Mouse (Mus musculus): Measurements from ENCODE around the gene Samd4b.

DNA sequence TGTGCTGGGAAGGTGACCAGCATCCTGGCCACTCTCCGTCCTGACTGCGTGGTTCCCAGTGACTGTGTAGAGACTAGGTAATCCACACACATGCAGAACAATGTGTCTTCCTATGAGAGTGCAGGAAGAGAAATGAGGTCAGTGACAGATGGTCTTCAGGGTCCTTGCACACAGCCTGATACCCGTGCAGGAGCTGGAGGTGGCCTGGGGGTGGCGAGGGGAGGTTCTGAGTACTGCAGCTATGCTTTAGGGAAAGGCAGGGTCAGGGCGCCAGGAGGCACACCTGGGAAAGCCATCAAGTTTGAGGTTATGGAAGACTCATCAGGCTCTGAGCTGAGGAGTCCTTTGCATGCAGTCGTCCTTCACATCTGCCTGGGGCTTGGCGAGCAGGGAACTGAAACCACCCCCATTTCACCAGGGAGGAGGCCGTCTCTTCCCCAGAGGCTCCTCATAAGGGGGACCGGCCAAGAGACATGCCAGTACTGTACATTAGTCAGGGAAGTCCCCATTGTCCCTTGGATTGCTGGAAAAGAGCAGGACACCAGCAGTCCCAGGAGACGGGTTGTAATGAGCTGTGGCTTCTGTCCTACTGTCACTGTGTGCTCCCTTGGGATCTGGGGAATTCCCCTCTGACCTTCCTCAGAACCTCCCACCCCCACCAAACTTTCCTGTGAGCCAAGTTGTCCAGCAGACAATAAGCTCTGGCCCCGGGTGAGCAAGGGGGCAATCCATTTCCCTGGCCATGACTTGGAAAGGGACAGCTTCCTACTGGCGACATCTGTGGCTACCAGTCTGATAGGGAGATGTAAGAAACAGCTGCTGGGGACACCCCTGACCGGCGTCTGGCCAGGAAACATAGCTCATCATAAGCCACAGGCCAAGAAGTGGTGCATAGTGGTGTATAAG lies 4.5 kb downstream of the Samd4b start:
- TF ChIP-seq CTCF (IDR thresholded peaks at IDR 0.05; ENCODE audit: borderline replicate concordance, insufficient read depth, low read depth, low read length) (no peak), POLR2A (IDR thresholded peaks at IDR 0.05; ENCODE audit: borderline replicate concordance, insufficient read depth, low read length) (no peak)
